In genomic region chr17:49030269-49030615, GRCm38 (mm10) we compare ENCODE assay signal across 12 mouse cellular contexts.
DNase-seq lines count a peak whose midpoint lies in the region; ATAC-seq and TF ChIP-seq lines count a peak whose summit lies in the region.
"Had no signal": no experiment of that assay in that cellular context is flagged by ENCODE, and none has a peak within 500 bp of the region (broad histone marks: within the 10 kb centered on the region; RNA-seq: fewer than 3 reads in every experiment).

No protein-coding gene starts in this region.

- peaks cover 15% of the 10 kb centered on the region; the same call in 1 of the 2 replicates for H3K4me1 ChIP-seq in kidney, embryonic 14.5 days (ENCODE audit: control insufficient read depth, insufficient read depth, low read length)
- 0 out of 2 replicates have a peak, but pooled peaks cover 5% of the 10 kb centered on the region for H3K4me1 ChIP-seq in forebrain, postnatal 0 days (ENCODE audit: insufficient read depth)

- 89% methylated on average over 7 of the region's 7 CpGs for WGBS in kidney, embryonic 14.5 days
- WGBS in forebrain, postnatal 0 days = 70% methylated on average over 7 of the region's 7 CpGs

- no peak overlapping the region for H3K4me2 ChIP-seq in kidney, embryonic 14.5 days (replicated peaks; ENCODE audit: low read depth, low read length)
- no peak overlapping the region for H3K4me2 ChIP-seq in forebrain, postnatal 0 days (ENCODE audit: low read depth)
- H3K4me2 ChIP-seq: embryonic facial prominence, embryonic 15.5 days; neural tube, embryonic 12.5 days had no signal

- no peak overlapping the region for H3K4me3 ChIP-seq in kidney, embryonic 14.5 days (ENCODE audit: low read length)
- no peak overlapping the region for H3K4me3 ChIP-seq in forebrain, postnatal 0 days (ENCODE audit: low read depth, low read length)
- H3K4me3 ChIP-seq: embryonic facial prominence, embryonic 15.5 days; neural tube, embryonic 12.5 days had no signal

- H3K9me3 ChIP-seq in kidney, embryonic 14.5 days (ENCODE audit: control insufficient read depth, low read length) = no peaks in the 10 kb centered on the region
- no peaks in the 10 kb centered on the region for H3K9me3 ChIP-seq in forebrain, postnatal 0 days (ENCODE audit: low read length)
- H3K9me3 ChIP-seq: embryonic facial prominence, embryonic 15.5 days; heart, embryonic 10.5 days; neural tube, embryonic 12.5 days had no signal

- no peak for TF ChIP-seq CTCF in forebrain, postnatal 0 days (IDR thresholded peaks at IDR 0.05; ENCODE audit: low read depth)

- DNase-seq in kidney, adult 11 months = no peak
- peak; percentile 54 to 56 for DNase-seq in right cerebral cortex, adult 2 months (ENCODE audit: low spot score in 2 of 2)
- DNase-seq in right cerebral cortex, postnatal 14 days = no peak
- DNase-seq in forebrain, postnatal 0 days = no peak
- DNase-seq in adrenal gland, postnatal 25 days = no peak
- no peak for DNase-seq in heart, adult 8-10 months (ENCODE audit: low spot score)
- DNase-seq: cerebellum, adult 2 months had no signal

- no peak overlapping the region for H3K9ac ChIP-seq in kidney, embryonic 14.5 days (ENCODE audit: low read depth, low read length)
- H3K9ac ChIP-seq in forebrain, postnatal 0 days = 0 out of 2 replicates have a peak overlapping the region, but pooled peaks have one; percentile 6
- H3K9ac ChIP-seq: embryonic facial prominence, embryonic 15.5 days; neural tube, embryonic 12.5 days had no signal

- H3K27me3 ChIP-seq in kidney, embryonic 14.5 days (ENCODE audit: control insufficient read depth, insufficient read depth, low read length) = no peaks in the 10 kb centered on the region
- no peaks in the 10 kb centered on the region for H3K27me3 ChIP-seq in forebrain, postnatal 0 days (ENCODE audit: insufficient read depth, low read length)
- H3K27me3 ChIP-seq: embryonic facial prominence, embryonic 15.5 days; neural tube, embryonic 12.5 days had no signal

- peak; percentile 32; the same call in 1 of the 2 replicates for ATAC-seq in kidney, embryonic 14.5 days (ENCODE audit: low FRiP score, low TSS enrichment)
- peak; percentile 36; the same call in 1 of the 2 replicates for ATAC-seq in forebrain, postnatal 0 days
- ATAC-seq: CD4-positive, CD25-positive, alpha-beta regulatory T cell, adult 4 months had no signal

- no peaks in the 10 kb centered on the region for H3K36me3 ChIP-seq in kidney, embryonic 14.5 days (ENCODE audit: control insufficient read depth, insufficient read depth, low read length)
- H3K36me3 ChIP-seq in forebrain, postnatal 0 days (ENCODE audit: insufficient read depth) = no peaks in the 10 kb centered on the region
- H3K36me3 ChIP-seq: embryonic facial prominence, embryonic 15.5 days; heart, embryonic 10.5 days; neural tube, embryonic 12.5 days had no signal

- H3K27ac ChIP-seq in kidney, embryonic 14.5 days (ENCODE audit: low read depth, low read length) = no peak overlapping the region
- H3K27ac ChIP-seq in forebrain, postnatal 0 days (ENCODE audit: low read depth, low read length) = no peak overlapping the region
- H3K27ac ChIP-seq: embryonic facial prominence, embryonic 15.5 days; heart, embryonic 10.5 days; neural tube, embryonic 12.5 days had no signal

Comparison
In these comparisons a context has a peak if more than half of its experiments do, and no peak if none do; other contexts are left out.
1. DNase-seq: peak in right cerebral cortex, adult 2 months (2 of 2); none in kidney, adult 11 months (single experiment), right cerebral cortex, postnatal 14 days (single experiment), forebrain, postnatal 0 days (single experiment), adrenal gland, postnatal 25 days (single experiment) and heart, adult 8-10 months (single experiment).